Mouse (Mus musculus) myocyte (in vitro differentiated cells): Measurements from ENCODE around the gene Tamm41. TPM values are rescaled to one million over a fixed set of nuclear protein-coding genes. Genes with fewer than 3 reads are reported as not detected.

ENCODE experiments used
- H3K27me3 ChIP-seq: one replicate; pipeline ENCODE4 v1.6.1; 2011; ENCODE audit not compliant: control insufficient read depth, insufficient read depth, insufficient read length
- H3K36me3 ChIP-seq: one replicate; pipeline ENCODE4 v1.6.1; 2011; ENCODE audit not compliant: control insufficient read depth, insufficient read depth
- H3K4me2 ChIP-seq: one replicate; pipeline ENCODE4 v1.6.1; 2011; ENCODE audit warnings: low read depth, control low read depth
- H3K4me3 ChIP-seq: one replicate; pipeline ENCODE4 v1.5.1; 2011; ENCODE audit warnings: mild to moderate bottlenecking, control low read depth, moderate library complexity
- H3K79me2 ChIP-seq: one replicate; pipeline ENCODE4 v1.6.1; 2011; ENCODE audit not compliant: control insufficient read depth, insufficient read depth
- H3ac ChIP-seq: one replicate; pipeline ENCODE4 v1.6.1; 2011; ENCODE audit not compliant: control insufficient read depth, insufficient read length
- CEBPB ChIP-seq: IDR thresholded peaks from 2 replicates; pipeline ENCODE4 v1.6.1; 2011; ENCODE audit warnings: mild to moderate bottlenecking, moderate library complexity; ENCODE audit not compliant: poor library complexity, insufficient read depth, severe bottlenecking
- E2F4 ChIP-seq: IDR thresholded peaks from one replicate; pipeline ENCODE4 v1.6.1; 2011; ENCODE audit warnings: mild to moderate bottlenecking, control low read depth, moderate library complexity; ENCODE audit not compliant: insufficient read depth
- MAX ChIP-seq: IDR thresholded peaks from one replicate; pipeline ENCODE4 v1.6.1; 2011; ENCODE audit warnings: low read depth, mild to moderate bottlenecking, control low read depth
- MYOD1 ChIP-seq, 3 experiments: IDR thresholded peaks; one replicate each; pipeline ENCODE4 v1.6.1; 2011; ENCODE audit warnings: control low read depth in 2 of 3, low read depth in 2 of 3, mild to moderate bottlenecking in 2 of 3, moderate library complexity in 1 of 3; ENCODE audit not compliant: insufficient read length in 2 of 3, control insufficient read depth in 1 of 3
- MYOG ChIP-seq, 3 experiments: IDR thresholded peaks; one replicate each; pipeline ENCODE4 v1.6.1; 2011; ENCODE audit warnings: control low read depth in 2 of 3, low read depth in 2 of 3, mild to moderate bottlenecking in 2 of 3; ENCODE audit not compliant: insufficient read length in 2 of 3, control insufficient read depth in 1 of 3, insufficient read depth in 1 of 3
- POLR2A ChIP-seq: IDR thresholded peaks from one replicate; pipeline ENCODE4 v1.6.1; 2011; ENCODE audit warnings: low read depth, mild to moderate bottlenecking, control low read depth, moderate library complexity; ENCODE audit not compliant: insufficient read length
- POLR2AphosphoS2 ChIP-seq: IDR thresholded peaks from one replicate; pipeline ENCODE4 v1.6.1; 2011; ENCODE audit warnings: low read depth, control low read depth; ENCODE audit not compliant: insufficient read length
- REST ChIP-seq: IDR thresholded peaks from one replicate; pipeline ENCODE4 v1.6.1; 2011; ENCODE audit warnings: mild to moderate bottlenecking, control low read depth, moderate library complexity; ENCODE audit not compliant: insufficient read depth, insufficient read length
- SRF ChIP-seq: IDR thresholded peaks from one replicate; pipeline ENCODE4 v1.6.1; 2011; ENCODE audit warnings: low read depth; ENCODE audit not compliant: control insufficient read depth, insufficient read length
- TCF12 ChIP-seq: IDR thresholded peaks from one replicate; pipeline ENCODE4 v1.6.1; 2011; ENCODE audit warnings: mild to moderate bottlenecking, control low read depth; ENCODE audit not compliant: poor library complexity, insufficient read depth, severe bottlenecking
- TCF3 ChIP-seq: IDR thresholded peaks from one replicate; pipeline ENCODE4 v1.6.1; 2011; ENCODE audit warnings: low read depth, control low read depth; ENCODE audit not compliant: insufficient read length
- USF1 ChIP-seq: IDR thresholded peaks from one replicate; pipeline ENCODE4 v1.6.1; 2011; ENCODE audit warnings: low read depth, mild to moderate bottlenecking, control low read depth, moderate library complexity
- polyA plus RNA-seq: library from polyadenylated mRNA; unstranded; fragments of >200 nt; fragmentation: generic; extraction: Trizol; gene quantifications from one replicate; pipeline ENCODE4 v1.2.1, GENCODE M21; 2012; ENCODE audit warnings: missing spikeins

Gene Tamm41
- polyA plus RNA-seq, 1 experiment = 21.9 TPM

DNA sequence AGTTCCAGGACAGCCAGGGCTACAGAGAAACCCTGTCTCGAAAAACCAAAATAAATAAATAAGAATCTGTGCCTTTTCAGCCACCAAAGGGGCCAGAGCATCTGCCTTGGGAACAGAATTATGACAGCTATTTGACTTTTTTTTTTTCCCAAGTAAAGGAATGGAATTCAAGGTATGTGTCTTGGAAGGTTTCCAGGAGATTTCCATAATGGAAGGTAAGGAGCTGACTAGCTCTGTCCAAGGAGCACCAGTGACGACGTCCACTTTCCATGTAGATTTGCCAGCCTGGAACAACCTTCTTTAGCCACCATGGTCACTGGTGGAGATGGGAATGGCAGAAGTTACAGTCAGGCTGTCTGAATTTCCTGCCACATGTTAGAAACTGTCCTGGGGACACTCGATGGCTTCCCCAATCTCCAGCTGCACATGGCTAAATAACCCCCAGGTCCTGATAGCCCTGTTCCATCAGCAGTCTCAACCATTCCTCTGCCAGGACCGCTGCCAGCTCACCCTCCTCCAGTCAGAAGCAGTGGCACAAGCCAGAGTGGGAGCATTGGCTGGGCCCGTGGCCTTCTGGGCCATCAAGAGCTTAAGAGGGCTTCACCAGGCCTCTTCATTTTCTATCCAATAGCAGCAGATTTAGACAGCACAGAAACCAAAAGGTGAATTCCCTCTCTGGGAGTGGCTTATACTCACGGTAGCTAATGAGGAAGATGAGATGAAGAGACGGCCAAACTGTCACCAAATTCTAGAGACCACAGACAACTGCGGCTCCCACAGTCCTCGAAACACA lies 76.2 kb downstream of the Tamm41 start:
- Histone ChIP-seq H3K36me3 (no peaks in the 10 kb centered on the region), H3K4me3 (no peak overlapping the region), H3K27me3 (peaks cover 8% of the 10 kb centered on the region), H3K4me2 (no peak overlapping the region), H3K79me2 (no peaks in the 10 kb centered on the region), H3ac (no peak overlapping the region)
- TF ChIP-seq MYOG (IDR thresholded peaks at IDR 0.05; ENCODE audit: control insufficient read depth in 1 of 3, insufficient read depth in 1 of 3, insufficient read length in 2 of 3, low read depth in 2 of 3) (no peak), MAX (no peak), USF1 (no peak), POLR2A (no peak), TCF3 (no peak), REST (no peak), MYOD1 (IDR thresholded peaks at IDR 0.05; ENCODE audit: control insufficient read depth in 1 of 3, insufficient read length in 2 of 3, low read depth in 2 of 3) (no peak), TCF12 (no peak), E2F4 (no peak), CEBPB (no peak), SRF (no peak), POLR2AphosphoS2 (no peak)

DNA sequence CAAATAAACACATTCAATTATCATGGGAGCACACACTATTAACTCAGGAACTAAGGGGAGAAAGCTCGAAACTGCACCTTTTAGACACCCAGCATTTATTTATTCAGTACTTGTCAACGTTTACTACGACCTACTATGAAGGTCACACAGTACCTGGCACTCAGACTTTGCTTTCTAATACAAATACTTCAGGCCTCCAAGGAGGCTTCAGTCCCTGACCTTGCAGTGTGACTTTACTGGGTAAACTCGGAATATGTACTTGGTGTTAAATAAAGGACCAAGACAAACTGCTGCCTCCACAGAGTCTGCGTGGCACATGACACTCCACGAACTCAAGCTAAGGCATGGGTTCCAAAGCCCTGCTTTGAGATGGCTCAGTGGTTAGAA lies 78.7 kb downstream of the Tamm41 start:
- TF ChIP-seq MYOD1 (IDR thresholded peaks at IDR 0.05; ENCODE audit: control insufficient read depth in 1 of 3, insufficient read length in 2 of 3, low read depth in 2 of 3) = no peak
- no peak for TF ChIP-seq USF1
- no peak for TF ChIP-seq TCF3
- no peak for TF ChIP-seq REST
- TF ChIP-seq TCF12 = no peak
- TF ChIP-seq E2F4 = no peak
- no peak for TF ChIP-seq MYOG (IDR thresholded peaks at IDR 0.05; ENCODE audit: control insufficient read depth in 1 of 3, insufficient read depth in 1 of 3, insufficient read length in 2 of 3, low read depth in 2 of 3)
- TF ChIP-seq MAX = no peak
- no peak for TF ChIP-seq SRF
- TF ChIP-seq POLR2AphosphoS2 = no peak
- TF ChIP-seq CEBPB = no peak
- no peak for TF ChIP-seq POLR2A
- Histone ChIP-seq H3ac (no peak overlapping the region), H3K4me2 (no peak overlapping the region), H3K4me3 (no peak overlapping the region), H3K27me3 (peaks cover 8% of the 10 kb centered on the region), H3K36me3 (no peaks in the 10 kb centered on the region), H3K79me2 (no peaks in the 10 kb centered on the region)

DNA sequence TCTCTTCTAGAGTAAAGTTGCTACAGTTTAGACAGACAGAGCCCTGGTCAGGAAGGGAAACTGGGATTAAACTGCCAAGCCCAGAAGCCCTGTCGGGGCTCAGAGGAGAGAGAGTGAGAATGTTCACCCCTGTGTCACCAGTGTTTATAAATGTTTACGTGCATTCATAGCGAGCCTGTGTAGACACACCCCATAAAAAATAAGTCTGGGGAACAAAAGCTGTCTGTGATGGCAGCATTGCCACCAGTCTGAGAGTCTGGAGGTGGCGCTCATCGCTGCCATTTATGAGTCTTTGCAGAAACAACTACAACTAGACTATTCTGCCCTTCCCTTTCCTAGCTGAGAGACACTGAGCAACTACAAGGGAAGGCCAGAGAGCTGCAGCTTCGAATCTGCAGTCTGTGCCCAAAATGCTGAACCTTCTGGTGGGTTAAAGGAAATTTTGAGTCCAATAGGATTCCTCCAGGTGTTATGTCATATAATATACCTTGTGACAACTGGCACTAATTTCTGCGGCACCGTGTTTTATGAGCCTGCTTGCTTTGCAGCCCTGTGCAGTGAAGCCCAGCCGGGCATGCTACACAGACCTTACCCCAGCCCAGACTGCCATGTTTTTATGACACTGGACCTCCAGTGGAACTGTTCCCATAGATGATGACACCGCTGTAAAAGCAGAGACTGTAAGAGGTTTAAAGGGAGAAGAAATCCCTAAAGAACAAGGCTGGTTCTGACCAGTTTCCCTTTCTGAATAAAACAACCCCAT lies 79.2 kb downstream of the Tamm41 start:
- no peaks in the 10 kb centered on the region for H3K79me2 ChIP-seq
- H3K4me3 ChIP-seq = no peak overlapping the region
- H3K36me3 ChIP-seq = no peaks in the 10 kb centered on the region
- peaks cover 8% of the 10 kb centered on the region for H3K27me3 ChIP-seq
- H3K4me2 ChIP-seq = no peak overlapping the region
- H3ac ChIP-seq = no peak overlapping the region
- TF ChIP-seq MAX = no peak
- no peak for TF ChIP-seq SRF
- TF ChIP-seq USF1 = no peak
- TF ChIP-seq MYOG (IDR thresholded peaks at IDR 0.05; ENCODE audit: control insufficient read depth in 1 of 3, insufficient read depth in 1 of 3, insufficient read length in 2 of 3, low read depth in 2 of 3) = no peak
- TF ChIP-seq E2F4 = no peak
- no peak for TF ChIP-seq POLR2A
- TF ChIP-seq TCF3 = no peak
- TF ChIP-seq POLR2AphosphoS2 = no peak
- no peak for TF ChIP-seq MYOD1 (IDR thresholded peaks at IDR 0.05; ENCODE audit: control insufficient read depth in 1 of 3, insufficient read length in 2 of 3, low read depth in 2 of 3)
- no peak for TF ChIP-seq CEBPB
- TF ChIP-seq REST = no peak
- no peak for TF ChIP-seq TCF12

- Histone ChIP-seq H3K27me3 (peaks cover 8% of the 10 kb centered on the region), H3K36me3 (no peaks in the 10 kb centered on the region), H3K4me3 (no peak overlapping the region), H3K4me2 (no peak overlapping the region), H3ac (no peak overlapping the region), H3K79me2 (no peaks in the 10 kb centered on the region)
- no peak for TF ChIP-seq E2F4
- no peak for TF ChIP-seq MYOG (IDR thresholded peaks at IDR 0.05; ENCODE audit: control insufficient read depth in 1 of 3, insufficient read depth in 1 of 3, insufficient read length in 2 of 3, low read depth in 2 of 3)
- no peak for TF ChIP-seq MYOD1 (IDR thresholded peaks at IDR 0.05; ENCODE audit: control insufficient read depth in 1 of 3, insufficient read length in 2 of 3, low read depth in 2 of 3)
- no peak for TF ChIP-seq TCF3
- TF ChIP-seq CEBPB = no peak
- no peak for TF ChIP-seq POLR2A
- TF ChIP-seq SRF = no peak
- no peak for TF ChIP-seq MAX
- TF ChIP-seq POLR2AphosphoS2 = no peak
- TF ChIP-seq USF1 = no peak
- no peak for TF ChIP-seq TCF12
- no peak for TF ChIP-seq REST
These were observed 79.9 kb downstream of the Tamm41 start for GRCm38 (mm10) chr6:114957756-114958155.
